Mouse (Mus musculus) C2C12 (cell line): Measurements from ENCODE around the gene Plk5.

Experiments used
- CEBPB ChIP-seq: IDR thresholded peaks from one replicate; pipeline ENCODE4 v1.6.1; 2011; ENCODE audit warnings: low read depth, mild to moderate bottlenecking, control low read depth, moderate library complexity
- CTCF ChIP-seq: IDR thresholded peaks from one replicate; pipeline ENCODE4 v1.5.1; 2011; ENCODE audit not compliant: control insufficient read depth, insufficient read depth, insufficient read length
- MYOD1 ChIP-seq: IDR thresholded peaks from one replicate; pipeline ENCODE4 v1.6.1; 2011; ENCODE audit warnings: low read depth; ENCODE audit not compliant: control insufficient read depth, insufficient read length
- MYOG ChIP-seq: IDR thresholded peaks from one replicate; pipeline ENCODE4 v1.6.1; 2011; ENCODE audit not compliant: control insufficient read depth, insufficient read length; ENCODE audit errors: extremely low read depth

- TF ChIP-seq CTCF (no peak), CEBPB (no peak), MYOG (no peak), MYOD1 (no peak)
Observed at GRCm38 (mm10) chr10:80347514-80347967, 8.7 kb upstream of the Plk5 start.
